Mouse (Mus musculus): Measurements from ENCODE around the gene Lias.

The Lias gene

DNA sequence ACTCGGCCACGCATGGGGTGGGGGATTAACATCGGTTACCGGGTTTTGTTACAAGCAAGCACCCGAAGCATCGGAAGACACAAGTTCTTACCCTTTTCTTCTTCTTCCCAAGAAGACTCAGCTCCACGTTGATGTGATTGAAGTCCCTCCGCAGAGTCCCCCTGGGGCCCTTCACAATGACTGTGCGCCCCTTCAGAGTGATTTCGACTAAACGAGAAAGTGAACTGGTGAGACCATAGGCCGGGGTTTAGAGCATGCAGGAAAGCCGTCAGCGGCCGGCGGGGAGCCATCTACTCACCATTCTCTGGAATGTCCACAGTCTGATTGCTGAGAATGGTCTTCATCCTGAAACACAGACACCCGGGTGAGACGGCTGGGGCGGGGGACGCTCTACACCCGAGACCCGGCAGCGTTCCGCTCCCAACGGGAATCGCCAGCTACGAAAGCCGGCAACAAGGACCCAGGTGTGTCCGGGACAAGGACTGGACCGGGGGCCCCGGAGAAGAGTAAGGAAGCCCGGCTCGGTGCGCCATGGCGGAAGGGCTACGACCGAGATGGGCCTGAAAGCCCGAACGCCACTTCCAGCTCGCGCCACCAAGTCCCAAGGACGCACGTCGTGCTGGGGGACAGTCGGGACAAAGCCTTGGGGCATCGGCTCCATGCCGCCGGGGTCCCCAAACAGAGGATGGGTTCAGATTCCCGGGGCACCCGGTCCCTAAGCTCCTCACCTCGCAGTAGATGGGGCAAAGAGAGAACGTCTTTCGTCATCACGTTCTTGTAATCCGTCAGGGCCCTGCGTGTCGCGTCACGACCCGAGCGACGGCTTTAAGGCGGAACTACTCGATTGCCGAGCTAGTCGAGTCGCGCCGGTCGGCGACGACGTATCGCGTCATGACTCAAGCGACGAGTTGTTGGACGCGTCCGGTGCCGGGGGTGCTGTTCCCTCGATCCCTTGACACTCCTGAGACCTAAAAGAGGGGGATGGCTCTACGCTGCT lies at the start of gene Lias, which contains the start of gene Rpl9:
Lias (plus strand) TSS at position 850 of the 997 bp plus-strand sequence.
Rpl9 (minus strand) TSS at position 797 of the 997 bp plus-strand sequence.
- peak; percentile 98 for DNase-seq

DNA sequence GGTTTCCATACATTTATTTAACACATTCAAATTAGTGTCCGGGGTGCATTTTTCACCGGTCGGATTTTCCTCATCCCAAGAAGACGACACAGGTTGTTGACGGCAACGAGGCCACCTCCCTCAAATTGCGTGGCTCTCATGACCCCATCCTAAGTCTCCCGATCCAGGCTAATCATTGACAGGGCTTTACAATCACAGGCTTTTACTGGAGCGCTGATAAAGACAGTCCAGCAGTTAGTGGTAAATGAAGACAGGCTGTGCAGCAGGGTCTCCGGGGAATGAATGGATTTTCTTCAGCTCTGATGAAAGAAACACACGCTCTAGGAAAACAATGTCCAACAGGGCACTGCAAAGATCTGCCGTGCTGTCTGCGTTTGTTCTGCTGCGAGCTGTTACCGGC lies 43.1 kb upstream of the Lias start, which contains the start of gene Klb:
Klb (plus strand) TSS at position 147 of the 400 bp plus-strand sequence.
- DNase-seq = no peak

DNA sequence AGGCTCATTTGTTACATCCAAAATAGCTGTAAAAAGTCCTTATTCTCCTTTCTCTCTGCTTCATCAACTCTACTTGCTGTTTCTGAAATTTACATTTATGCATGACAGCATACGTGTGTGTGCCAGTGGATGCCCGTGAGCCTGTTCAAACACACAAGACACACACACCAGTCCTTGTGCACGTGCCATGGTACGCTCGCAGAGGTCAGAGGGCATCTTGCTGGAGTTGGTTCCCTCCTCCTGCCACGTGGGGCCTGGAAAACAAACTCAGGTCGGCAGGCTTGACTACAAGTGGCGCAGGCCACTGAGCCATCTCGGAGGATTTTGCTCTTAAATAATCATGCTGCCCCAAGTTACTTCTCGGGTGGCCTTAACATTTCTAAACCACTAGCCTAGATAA lies 40.8 kb upstream of the Lias start:
- DNase-seq = no peak

DNA sequence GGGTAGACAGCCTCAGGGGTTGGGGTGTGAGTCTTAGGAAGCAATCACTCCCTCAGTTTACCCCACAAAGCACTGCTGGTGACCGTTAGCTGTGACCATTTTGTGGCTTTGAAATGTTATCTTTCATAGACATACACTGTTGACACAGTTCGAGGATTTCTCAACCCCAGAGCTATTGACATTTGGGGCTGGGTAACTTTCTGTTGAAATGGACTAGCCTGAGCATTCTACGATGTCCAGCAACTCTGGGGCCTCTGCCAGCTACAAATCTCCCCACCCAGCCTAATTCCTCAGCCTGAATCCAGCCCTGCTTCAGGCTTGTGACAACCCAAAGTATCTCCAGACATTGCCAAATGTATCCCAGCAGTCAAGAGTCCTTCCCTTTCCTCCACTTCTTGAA lies 37.2 kb upstream of the Lias start:
- no peak for DNase-seq

DNA sequence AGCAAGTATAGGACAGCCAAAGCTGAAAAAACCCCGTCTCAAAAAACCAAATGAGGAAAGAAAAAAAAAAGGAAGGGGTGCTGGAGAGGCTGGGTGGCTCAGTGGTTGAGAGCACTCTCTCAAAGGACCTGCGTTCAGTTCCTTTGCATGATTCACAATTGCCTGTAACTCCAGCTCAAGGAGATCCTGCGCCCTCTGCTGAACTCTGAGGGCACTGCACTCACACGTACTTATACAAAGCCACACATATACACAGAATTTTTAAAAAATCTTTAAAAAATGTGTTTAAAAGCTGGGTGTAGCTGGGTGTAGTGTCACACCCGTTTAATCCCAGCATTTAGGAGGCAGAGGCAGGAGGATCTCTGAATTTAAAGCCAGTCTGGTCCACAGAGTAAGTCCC lies 36.3 kb upstream of the Lias start:
- no peak for DNase-seq

DNA sequence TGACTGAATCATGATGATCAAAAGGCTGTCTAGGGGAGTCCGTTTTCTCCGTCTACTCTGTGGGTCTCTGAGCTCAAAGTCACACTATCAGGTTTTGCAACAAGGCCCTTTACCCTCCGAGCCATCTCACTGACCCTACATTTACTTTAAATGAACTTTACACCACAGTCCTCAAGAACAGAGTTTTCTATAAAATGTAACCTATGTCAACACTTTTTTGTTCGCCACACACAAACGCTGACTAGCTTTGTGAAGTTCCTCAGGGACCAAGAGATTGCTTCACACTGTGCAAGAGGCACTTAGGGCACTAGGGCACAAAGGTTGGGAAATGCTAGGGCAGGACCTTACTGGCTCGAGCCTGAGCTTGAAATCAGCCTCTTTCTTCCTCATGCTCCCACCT lies 34.4 kb upstream of the Lias start:
- DNase-seq = no peak

DNA sequence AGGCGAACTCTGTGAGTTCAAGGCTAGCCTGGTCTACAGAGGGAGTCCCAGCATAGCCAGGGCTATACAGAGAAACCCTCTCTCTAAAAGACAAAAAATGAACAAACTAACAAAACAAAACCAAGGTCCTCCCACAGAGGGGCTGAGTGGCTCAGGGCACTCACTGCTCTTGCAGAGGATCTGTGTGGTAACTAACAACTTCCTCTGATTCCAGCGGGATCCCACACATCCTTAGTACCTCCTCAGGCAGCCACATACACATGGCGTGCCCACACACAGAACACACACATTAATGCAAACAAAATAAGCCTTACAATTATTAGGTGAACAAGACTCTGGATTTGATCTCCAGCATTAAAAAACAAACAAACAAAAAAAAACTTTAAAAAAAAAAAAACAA lies 33.5 kb upstream of the Lias start:
- DNase-seq = no peak

DNA sequence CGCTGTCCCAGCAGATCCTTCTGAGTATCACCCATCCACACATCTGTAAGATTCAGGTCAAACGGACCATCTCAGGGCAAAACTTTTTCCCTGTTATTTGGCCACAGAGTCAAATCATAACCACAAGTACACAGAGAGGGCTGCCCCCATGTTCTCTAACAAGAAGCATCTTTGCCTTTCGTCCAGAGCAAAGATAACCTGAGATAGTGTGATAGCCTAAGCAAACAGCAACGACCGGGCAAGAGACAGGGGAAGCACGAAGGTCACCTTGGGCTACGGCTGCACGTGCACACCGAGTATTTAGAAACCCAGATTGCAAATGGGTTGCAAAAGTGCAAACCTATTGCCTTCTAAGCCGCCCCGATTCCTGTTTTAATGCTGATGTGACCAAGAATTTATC lies 23.5 kb upstream of the Lias start:
- no peak for DNase-seq

DNA sequence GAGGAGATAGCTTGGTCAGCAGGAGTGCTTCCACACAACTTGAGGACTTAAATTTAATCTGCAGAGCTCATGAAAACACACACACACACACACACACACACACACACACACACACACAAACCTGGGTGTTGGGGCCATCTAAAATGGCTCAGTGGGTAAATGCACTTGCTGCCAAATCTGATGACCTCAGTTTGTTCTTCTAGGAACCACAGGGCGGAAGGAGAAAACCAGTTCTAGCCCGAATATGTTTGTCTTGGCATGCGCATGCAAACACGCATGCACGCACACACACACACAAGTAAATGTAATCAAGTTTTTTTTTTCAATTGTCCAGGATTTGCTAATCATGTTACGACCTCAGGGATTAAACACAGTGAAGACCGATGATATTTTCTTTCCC lies 19.7 kb upstream of the Lias start:
- no peak for DNase-seq

DNA sequence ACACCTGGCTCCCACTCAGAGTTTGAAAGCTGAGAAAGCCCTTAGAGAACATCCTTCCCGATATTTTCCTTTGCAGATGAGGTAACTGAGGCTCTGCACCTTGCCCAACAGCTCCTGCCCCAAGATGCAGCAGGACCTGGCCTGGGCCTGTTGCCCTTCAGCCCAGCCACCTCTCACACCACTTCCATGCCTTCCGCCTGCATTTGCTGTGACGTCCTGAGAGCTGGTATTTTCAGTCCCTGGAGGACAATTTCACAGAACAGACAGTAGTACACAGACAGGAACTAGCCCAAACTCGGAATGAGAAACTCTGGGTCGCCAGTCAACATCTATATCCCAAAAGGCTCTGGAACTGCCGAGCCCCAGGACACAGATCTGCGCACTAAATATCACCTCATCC lies 16.6 kb upstream of the Lias start:
- no peak for DNase-seq

DNA sequence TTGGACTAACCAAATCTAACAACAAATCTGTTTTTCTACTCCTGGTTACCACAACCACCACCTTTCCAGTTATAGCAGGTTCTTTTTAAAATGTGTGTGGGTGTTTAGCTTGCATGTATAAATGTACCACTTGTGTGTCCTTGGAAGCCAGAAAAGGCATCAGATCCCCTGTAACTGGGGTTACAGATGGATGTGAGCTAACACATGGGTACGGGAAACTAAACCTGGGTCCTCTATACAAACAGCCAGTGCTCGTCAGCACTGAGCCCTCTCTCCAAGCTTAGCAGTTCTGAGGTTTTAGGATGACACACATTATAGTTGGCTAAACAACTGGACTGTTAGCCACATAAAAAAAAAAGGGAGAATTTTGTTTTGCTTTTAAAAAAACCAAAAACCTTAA lies 5.6 kb upstream of the Lias start:
- no peak for DNase-seq

DNA sequence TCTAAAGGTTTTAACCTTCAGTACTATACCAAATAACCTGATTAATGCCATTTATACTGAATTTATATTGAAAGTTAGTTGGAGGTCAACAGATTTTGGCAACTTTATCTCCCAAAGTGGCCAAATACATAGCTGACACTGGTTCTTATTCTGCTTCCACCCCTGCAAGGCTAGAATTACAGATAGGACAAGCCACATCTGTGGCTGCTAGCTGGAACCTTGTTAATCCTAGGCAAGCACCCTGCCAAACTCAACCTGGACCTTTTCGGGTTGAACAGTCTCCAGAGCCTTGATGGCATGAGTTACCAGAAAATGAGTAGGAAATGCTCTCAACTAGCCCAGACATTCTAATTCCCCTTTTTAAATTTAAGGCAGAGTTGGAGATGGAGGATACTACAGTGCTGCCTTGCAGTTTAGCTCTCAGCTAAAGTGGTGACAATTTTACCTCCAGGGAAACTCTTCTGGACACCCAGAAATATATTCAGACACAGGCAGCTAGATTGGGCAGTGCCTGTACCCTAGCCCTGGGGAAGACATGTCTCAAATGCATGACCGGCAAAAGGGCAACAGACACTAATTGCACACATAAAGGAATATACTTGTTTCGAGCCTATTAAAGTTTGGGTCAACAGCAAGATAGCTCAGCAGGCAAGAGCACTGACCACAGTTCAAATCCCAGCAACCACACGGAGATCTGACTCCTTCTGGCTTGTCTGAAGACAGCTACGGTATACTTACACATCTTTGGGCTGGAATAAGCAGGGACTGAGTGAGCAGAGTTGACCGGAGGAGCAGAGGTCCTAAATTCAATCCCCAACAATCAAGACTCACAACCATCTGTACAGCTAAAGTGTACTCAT lies 4.1 kb upstream of the Lias start:
- no peak for DNase-seq

DNA sequence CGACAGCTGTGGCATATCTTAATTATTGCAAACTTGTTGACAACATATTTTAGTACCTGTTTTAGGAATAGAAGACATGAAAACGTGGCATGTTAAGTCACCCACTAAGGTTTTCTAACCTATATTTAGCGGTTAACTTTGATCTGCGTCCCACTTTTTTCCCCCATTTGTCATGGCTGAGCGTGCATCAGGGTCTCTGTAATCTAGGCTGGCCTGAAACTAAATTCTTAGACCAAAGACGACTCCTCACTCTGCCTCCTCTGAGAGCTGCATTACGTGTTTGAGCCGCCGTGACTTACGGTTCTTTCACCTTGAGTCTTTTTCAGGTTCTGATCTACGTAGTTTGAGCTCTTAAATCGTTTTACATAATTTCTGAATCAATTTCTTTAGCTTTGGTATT lies 456 bp downstream of the Lias start:
- DNase-seq = no peak

DNA sequence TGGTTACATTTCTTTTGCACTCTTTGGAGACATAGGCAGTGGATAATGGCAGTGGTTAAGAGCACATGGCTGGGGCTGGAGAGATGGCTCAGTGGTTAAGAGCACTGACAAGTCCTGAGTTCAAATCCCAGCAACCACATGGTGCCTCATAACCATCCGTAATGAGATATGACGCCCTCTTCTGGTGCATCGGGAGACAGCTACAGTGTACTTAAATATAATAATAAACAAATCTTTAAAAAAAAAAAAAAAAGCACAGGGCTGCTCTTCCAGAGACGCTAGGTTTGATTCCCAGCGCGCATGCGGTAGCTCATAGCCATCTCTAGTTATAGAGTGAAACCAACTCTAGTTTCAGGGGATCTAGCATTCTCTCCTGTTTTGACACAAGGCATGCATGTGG lies 3.1 kb downstream of the Lias start:
- no peak for DNase-seq

DNA sequence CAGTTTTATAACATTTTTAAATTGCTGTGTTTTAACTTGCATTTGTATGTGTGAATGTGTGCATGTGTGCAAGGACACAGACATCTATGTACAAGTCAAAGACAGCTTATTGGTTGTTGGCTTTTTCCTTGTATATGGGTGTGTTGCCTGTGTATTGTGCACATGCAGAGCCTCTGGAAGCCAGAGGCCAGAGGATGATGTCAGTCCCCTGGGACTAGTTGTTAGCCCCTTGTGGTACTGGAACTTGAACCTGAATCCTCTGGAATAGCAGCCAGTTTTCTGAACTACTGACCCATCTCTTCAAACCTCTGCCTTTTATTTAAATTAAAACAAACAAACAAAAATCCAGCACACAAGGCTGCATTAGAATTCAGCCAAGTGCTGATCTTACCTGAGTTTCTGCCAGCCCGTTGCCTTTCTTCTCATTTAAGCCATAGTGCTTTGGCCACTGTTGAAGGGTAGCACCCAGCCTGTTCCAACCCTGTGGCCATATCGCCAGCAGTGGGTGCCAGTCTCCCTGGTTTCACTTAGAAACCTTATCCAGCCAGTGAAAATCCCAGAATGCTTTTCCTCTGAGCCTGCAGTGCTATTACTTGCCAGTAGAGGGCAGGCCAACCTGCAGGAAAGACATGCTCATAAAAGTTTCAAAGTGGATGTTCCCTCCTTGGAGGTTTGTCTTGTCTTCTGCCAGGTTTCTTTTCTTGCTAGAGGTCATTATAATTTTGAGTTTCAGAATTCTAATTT lies 10.1 kb downstream of the Lias start:
- peak; percentile 78 for DNase-seq

DNA sequence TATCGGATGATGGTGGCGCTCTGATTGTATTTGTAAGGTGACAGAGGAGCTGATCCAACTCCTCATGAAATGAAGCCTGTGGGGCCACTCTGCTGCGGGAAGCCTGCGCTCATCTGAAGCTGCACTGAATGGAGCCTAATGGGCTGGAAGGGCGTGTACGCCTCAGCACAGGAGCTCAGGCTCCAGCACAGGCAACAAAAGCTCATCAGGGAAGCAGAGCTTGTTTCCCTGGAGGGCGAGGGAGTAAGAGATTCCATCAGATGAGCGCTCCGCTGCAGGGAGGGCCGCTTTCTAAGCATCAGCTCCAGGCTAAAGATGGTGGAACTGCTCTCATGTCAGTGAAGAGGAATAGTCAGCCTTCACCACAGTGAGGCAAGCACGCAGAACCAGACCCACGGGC lies 16.7 kb downstream of the Lias start:
- DNase-seq = no peak

DNA sequence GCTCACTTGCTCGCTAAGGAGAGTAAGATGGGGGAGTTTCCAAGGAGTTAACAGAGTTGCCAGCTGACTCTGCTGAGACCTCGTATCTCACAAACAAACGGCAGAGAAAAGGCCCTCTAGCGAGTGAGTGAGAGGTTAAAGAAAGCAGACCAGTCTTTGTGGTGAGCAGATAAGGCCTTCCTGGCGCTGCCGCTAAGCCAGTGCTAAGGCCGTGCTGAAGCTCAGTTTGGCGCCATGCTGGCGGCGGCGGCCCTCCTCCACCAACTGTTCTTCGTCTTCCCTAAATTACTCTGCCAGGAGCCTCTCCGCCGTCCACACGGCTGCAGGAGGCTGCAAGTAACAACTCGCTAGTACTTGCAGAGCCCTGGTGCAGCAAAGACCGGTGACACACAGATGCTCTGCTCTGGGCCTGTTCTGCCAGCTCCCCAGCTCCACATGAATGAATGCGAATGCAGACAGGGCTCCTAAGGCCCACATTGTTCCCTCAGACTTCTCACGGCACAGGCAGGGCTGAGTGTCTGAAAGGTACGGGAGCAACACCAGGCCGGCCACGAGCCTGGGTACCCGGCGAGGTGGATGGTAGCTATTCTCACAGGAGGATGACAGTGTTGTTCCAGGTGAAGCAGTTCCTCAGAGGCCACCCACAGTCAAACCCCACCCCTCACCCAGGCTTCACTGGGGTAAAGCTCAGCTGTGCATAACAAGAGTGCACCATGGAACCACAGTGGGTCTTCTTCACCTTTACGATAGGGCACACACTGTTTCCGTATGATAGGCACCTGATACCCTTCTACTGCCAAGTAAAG lies 24.6 kb downstream of the Lias start:
- DNase-seq = no peak

DNA sequence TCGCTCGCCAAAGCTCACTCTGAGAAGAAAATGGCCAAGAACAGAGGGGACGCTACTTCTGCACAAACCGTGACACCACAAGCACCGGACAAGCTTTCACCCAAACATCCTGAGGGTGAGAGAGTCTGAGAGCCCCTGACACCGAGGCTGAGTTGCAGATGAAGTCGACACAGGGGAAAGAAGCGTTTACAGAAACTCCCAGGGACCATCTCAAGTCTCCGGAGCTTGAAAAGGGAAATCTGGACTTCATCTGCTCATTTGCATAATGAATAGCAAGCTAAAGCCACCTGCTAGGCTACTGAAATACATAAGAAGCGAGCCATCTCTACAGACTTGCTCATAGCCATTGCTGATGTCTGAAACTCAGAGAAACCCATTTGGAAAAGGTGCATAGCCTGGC lies 27.8 kb downstream of the Lias start:
- DNase-seq = no peak

DNA sequence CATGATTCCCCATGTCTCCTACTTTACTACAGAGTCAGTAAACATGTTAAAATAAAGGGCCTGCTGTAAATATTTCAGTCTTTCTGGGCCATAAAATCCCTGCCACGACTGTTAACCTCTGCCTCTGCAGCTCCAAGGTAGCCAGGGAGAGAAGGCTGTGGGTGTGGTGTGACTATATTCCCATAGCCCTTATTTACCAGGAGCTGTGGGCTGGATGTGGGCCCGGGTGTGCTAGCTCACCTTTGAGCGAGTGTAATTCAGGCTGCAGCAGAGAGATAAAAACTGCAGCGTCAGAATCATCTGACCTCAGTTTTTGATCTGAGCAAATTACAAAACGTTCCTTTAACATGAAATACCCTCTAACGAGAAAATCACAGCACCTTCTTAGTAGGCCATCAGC lies 29.5 kb downstream of the Lias start:
- no peak for DNase-seq

DNA sequence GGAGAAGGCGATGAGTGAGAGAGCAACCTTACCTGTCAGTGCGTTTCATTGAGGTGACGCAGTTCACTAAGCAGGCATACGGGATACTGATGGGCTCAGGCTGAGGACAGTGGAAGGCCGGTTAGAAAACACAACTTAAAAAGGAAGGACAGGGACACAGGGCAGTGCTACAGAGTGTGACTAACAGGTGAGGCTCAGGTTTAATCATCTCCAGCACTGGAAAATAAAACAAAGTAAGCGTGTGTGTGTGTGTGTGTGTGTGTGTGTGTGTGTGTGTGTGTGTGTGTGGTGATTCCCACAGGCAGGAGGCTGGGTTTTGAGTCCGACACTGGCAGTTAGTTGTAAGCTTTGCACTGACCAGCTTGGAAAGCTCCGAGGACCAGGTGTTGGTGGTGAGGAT lies 31.5 kb downstream of the Lias start:
- no peak for DNase-seq

DNA sequence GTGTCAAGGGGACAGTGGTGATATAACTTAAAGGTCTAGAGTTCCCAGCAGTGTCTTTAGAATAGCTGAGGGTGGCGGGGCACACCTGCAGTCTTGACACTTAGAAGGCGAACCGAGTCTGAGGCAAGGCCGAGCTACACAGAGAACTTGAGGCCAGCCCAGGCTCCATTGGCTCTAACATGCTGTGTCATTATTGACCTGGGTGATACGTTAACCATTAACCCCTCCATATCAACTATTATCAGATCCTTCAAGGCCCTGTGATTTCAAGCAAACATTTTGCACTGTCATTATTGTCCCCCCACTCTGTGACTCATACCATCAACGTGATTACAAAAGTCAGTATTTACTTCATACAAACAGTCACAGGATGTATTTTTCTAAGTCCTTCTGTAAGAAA lies 32.9 kb downstream of the Lias start:
- DNase-seq = no peak

DNA sequence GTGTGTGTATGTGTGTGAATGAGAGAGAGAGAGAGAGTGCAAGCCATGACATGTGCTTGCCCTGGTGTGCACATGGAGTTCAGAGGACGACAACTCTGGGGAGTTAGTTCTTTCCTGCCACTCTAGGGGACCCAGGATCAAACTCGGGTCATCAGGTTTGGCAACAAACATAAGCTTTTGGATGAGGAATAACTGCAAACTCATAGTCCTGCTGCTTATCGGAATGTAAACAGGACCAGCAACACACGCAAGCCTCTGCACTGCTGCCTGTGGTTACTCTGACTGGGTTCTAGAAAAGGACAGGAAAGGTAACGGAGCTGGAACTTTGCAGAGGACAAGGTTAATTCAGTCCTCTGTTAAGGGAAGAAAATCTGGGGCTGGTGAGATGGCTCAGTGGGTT lies 34.0 kb downstream of the Lias start:
- DNase-seq = no peak

All from cerebellum, adult 11-12 months (tissue).